Mouse (Mus musculus) megakaryocyte, embryonic 14.5 days (primary cell): Measurements from ENCODE around the gene Hoxa13. TPM values are rescaled to one million over a fixed set of nuclear protein-coding genes. Genes with fewer than 3 reads are reported as not detected.

ENCODE experiments used
- H3K27me3 ChIP-seq: replicated peaks from 2 replicates; pipeline ENCODE3; 2012; ENCODE audit warnings: inconsistent platforms
- H3K36me3 ChIP-seq: replicated peaks from 2 replicates; pipeline ENCODE3; 2012; ENCODE audit warnings: low read length, inconsistent platforms, mixed read lengths
- H3K4me1 ChIP-seq: 2 replicates; pipeline ENCODE4 v1.6.1; 2012; ENCODE audit warnings: inconsistent platforms
- H3K4me3 ChIP-seq: replicated peaks from 2 replicates; pipeline ENCODE3; 2012; ENCODE audit warnings: moderate library complexity, mild to moderate bottlenecking, inconsistent platforms
- H3K9me3 ChIP-seq: 2 replicates; pipeline ENCODE4 v1.6.1; 2012; ENCODE audit warnings: inconsistent platforms
- FLI1 ChIP-seq: IDR thresholded peaks from 2 replicates; pipeline ENCODE4 v1.6.1; 2012; ENCODE audit warnings: low read length, inconsistent platforms, mixed read lengths
- GATA1 ChIP-seq: IDR thresholded peaks from 3 replicates; pipeline ENCODE4 v1.6.1; 2012; ENCODE audit warnings: mixed read lengths, low read length, inconsistent platforms, borderline replicate concordance
- polyA plus RNA-seq: library from polyadenylated mRNA; stranded (reverse); fragments of >175 nt; gene quantifications from 2 replicates; pipeline ENCODE4 v1.2.3, GENCODE M21; 2012; ENCODE audit warnings: low replicate concordance; ENCODE audit not compliant: insufficient read depth

Gene Hoxa13
- polyA plus RNA-seq, 1 experiment: not detected

- Histone ChIP-seq H3K4me3 (no peak overlapping the region), H3K4me1 (peaks cover 68% of the 10 kb centered on the region), H3K27me3 (peaks cover 95% of the 10 kb centered on the region), H3K36me3 (no peaks in the 10 kb centered on the region), H3K9me3 (no peaks in the 10 kb centered on the region)
- no peak for TF ChIP-seq FLI1
- TF ChIP-seq GATA1: no peak
Measured at GRCm38 (mm10) chr6:52218643-52219215, 42.0 kb downstream of the Hoxa13 start.

GRCm38 (mm10) chr6:52217895-52218642 is 42.6 kb downstream of the Hoxa13 start:
- H3K4me3 ChIP-seq: peak overlapping the region; percentile 89
- TF ChIP-seq GATA1 (no peak), FLI1 (no peak)
- H3K36me3 ChIP-seq: no peaks in the 10 kb centered on the region
- H3K4me1 ChIP-seq: peaks cover 75% of the 10 kb centered on the region
- no peaks in the 10 kb centered on the region for H3K9me3 ChIP-seq
- peaks cover 98% of the 10 kb centered on the region for H3K27me3 ChIP-seq

DNA sequence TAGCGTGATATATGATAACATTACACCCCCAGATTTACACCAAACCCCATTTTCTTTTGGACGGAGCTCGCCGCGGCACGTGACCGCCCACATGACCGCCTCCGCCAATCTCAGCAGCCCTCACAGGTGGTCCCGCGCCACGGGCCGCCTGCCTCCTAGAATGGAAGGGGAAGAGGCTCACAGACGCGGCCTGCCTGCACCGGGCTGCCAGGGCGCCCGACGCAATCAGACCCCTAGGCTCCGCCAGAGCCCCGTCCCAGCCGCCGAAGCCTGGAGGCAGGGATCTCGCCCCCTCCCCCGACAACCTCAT is 43.3 kb downstream of the Hoxa13 start:
- peaks cover 98% of the 10 kb centered on the region for H3K27me3 ChIP-seq
- peak overlapping the region; percentile 89 for H3K4me3 ChIP-seq
- peaks cover 77% of the 10 kb centered on the region for H3K4me1 ChIP-seq
- no peak for TF ChIP-seq FLI1
- no peak for TF ChIP-seq GATA1
- no peaks in the 10 kb centered on the region for H3K36me3 ChIP-seq
- no peaks in the 10 kb centered on the region for H3K9me3 ChIP-seq

DNA sequence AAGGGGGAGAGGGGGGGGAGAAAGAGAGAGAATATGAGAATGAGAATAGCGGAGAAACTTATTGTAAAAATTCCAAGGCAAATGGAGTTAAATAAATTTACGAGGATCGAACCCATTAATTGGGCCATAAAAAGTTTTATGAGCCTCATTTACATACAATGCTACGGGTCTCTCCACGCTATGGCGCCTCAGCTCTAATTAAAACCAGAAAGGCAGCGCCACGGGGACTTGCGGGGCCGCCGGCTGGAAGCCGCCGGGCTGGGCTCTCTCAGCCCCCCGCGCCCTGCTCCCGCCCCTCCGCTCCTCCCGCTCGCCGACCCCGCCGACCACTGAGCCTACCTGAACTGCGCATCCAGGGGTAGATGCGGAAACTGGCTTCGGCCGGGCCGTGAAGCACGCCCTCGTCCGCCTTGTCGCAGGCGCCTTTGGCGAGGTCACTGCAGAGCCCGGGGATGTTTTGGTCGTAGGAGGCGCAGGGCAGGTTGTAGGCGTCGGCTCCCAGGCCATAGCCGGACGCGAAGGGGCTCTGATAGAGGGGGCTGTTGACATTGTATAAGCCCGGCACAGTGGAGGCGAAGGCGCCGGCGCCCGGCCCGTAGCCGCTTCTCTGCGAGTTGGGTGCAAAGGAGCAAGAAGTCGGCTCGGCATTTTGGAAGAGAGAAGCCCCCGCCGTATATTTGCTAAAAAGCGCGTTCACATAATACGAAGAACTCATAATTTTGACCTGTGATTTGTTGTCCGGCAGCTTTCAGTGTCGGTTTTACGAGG is 43.8 kb downstream of the Hoxa13 start:
- peak overlapping the region; percentile 89 for H3K4me3 ChIP-seq
- TF ChIP-seq FLI1 (no peak), GATA1 (no peak)

GRCm38 (mm10) chr6:52215771-52216535 is 44.7 kb downstream of the Hoxa13 start:
- peaks cover 100% of the 10 kb centered on the region for H3K27me3 ChIP-seq
- no peaks in the 10 kb centered on the region for H3K9me3 ChIP-seq
- no peaks in the 10 kb centered on the region for H3K36me3 ChIP-seq
- peaks cover 77% of the 10 kb centered on the region for H3K4me1 ChIP-seq
- peak overlapping the region; percentile 46 for H3K4me3 ChIP-seq
- no peak for TF ChIP-seq GATA1

More for the DNA sequence above, 43.8 kb downstream of the Hoxa13 start:
- no peaks in the 10 kb centered on the region for H3K36me3 ChIP-seq
- no peaks in the 10 kb centered on the region for H3K9me3 ChIP-seq
- peaks cover 98% of the 10 kb centered on the region for H3K27me3 ChIP-seq
- H3K4me1 ChIP-seq: peaks cover 77% of the 10 kb centered on the region

- peaks cover 94% of the 10 kb centered on the region for H3K27me3 ChIP-seq
Measured at GRCm38 (mm10) chr6:52215070-52215469, 45.6 kb downstream of the Hoxa13 start.

DNA sequence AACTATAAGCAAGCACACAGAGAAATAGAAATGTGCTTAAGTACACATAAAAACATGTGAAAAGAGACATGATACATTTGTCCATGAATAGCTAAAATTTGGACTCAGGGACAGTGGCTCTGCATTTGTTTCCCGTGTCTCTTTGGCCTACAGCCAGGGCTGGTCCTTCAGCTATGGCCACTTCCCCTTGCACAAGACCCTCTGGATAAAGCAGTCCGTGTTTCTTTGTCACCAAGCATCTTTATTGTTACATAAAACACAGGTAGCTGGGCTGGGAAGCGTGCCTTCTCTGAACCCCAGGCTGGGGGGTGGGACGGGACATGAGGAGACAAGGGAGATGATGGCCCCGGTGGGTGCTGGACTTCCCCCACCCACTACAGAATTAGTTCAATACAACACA is 46.4 kb downstream of the Hoxa13 start:
- 0 out of 2 replicates have a peak, but pooled peaks cover 2% of the 10 kb centered on the region for H3K9me3 ChIP-seq
- peaks cover 94% of the 10 kb centered on the region for H3K27me3 ChIP-seq
- TF ChIP-seq GATA1 (no peak), FLI1 (no peak)
- no peak overlapping the region for H3K4me3 ChIP-seq
- peaks cover 71% of the 10 kb centered on the region for H3K4me1 ChIP-seq
- no peaks in the 10 kb centered on the region for H3K36me3 ChIP-seq

More at GRCm38 (mm10) chr6:52215070-52215469, 45.6 kb downstream of the Hoxa13 start:
- Histone ChIP-seq H3K36me3 (no peaks in the 10 kb centered on the region), H3K9me3 (no peaks in the 10 kb centered on the region), H3K4me1 (peaks cover 70% of the 10 kb centered on the region), H3K4me3 (no peak overlapping the region)
- TF ChIP-seq FLI1 (no peak), GATA1 (no peak)

GRCm38 (mm10) chr6:52213119-52213986 is 47.3 kb downstream of the Hoxa13 start, which contains the start of the genes Hoxa3 and Gm28308:
Hoxa3 (minus strand) TSS chr6:52213336.
Gm28308 (minus strand) TSS chr6:52213339.
- TF ChIP-seq GATA1 (no peak), FLI1 (no peak)
- peaks cover 7% of the 10 kb centered on the region; the same call in 1 of the 2 replicates for H3K9me3 ChIP-seq
- H3K36me3 ChIP-seq: no peaks in the 10 kb centered on the region
- peaks cover 93% of the 10 kb centered on the region for H3K27me3 ChIP-seq
- peaks cover 65% of the 10 kb centered on the region for H3K4me1 ChIP-seq
- H3K4me3 ChIP-seq: peak within 1 kb of the TSS; percentile 97

GRCm38 (mm10) chr6:52212556-52213118 is 48.0 kb downstream of the Hoxa13 start:
- peaks cover 12% of the 10 kb centered on the region; the same call in 1 of the 2 replicates for H3K9me3 ChIP-seq
- H3K4me1 ChIP-seq: peaks cover 58% of the 10 kb centered on the region
- TF ChIP-seq FLI1: no peak
- no peak for TF ChIP-seq GATA1
- peaks cover 91% of the 10 kb centered on the region for H3K27me3 ChIP-seq
- H3K36me3 ChIP-seq: no peaks in the 10 kb centered on the region
- peak overlapping the region; percentile 97 for H3K4me3 ChIP-seq
